Mouse (Mus musculus): Measurements from ENCODE around the gene Zfp809.

DNA sequence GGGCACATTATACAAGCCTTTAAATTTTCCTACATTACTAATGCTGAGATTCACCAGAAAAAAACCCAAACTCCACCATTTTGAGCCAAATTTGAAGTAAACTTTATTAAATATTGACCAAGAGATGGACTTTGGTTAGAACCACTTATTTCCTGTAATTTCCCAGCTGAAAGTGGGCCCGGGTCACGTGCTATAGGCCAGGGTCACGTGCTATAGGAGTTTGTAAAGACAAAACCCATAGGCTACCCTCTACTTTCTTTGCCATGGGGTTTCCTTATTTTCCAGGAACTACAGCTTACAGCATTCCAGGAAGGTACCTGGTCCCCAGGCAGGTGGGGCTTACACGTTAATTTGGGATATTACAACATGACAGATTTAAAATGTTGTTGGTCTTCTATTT, 1.4 kb upstream of the Zfp809 start:
- TF ChIP-seq NELFE (IDR thresholded peaks at IDR 0.05; ENCODE audit: low read depth, low read length) (no peak), POLR2A (IDR thresholded peaks at IDR 0.05; ENCODE audit: low read depth, low read length) (no peak), CTCF (conservative IDR thresholded peaks at IDR 0.05 in 1 of 2, IDR thresholded peaks at IDR 0.05 in 1 of 2; ENCODE audit: low read depth in 2 of 2, low read length in 2 of 2) (no peak), POLR2AphosphoS2 (IDR thresholded peaks at IDR 0.05; ENCODE audit: low read depth, low read length) (no peak), ETS1 (conservative IDR thresholded peaks at IDR 0.05; ENCODE audit: low read depth, low read length) (no peak), ZNF384 (IDR thresholded peaks at IDR 0.05; ENCODE audit: low read depth, low read length) (no peak)
